Mouse (Mus musculus) hindbrain, embryonic 12.5 days (tissue): ENCODE results near the gene Mat1a. TPM values are rescaled to one million over a fixed set of nuclear protein-coding genes. Genes with fewer than 3 reads are reported as not detected.

Experiments
- ATAC-seq: fragments of 200-750 bp; cut with Nextera tagmentation; 2 replicates; pipeline ENCODE4 v1.8.0; 2017; ENCODE audit warnings: moderate TSS enrichment; ENCODE audit not compliant: low FRiP score
- H3K27ac ChIP-seq: fragments of 300-500 bp; sonication (generic); 2 replicates; pipeline ENCODE4 v1.5.1; 2016; ENCODE audit warnings: mild to moderate bottlenecking
- H3K27me3 ChIP-seq: fragments of 300-500 bp; sonication (generic); 2 replicates; pipeline ENCODE4 v1.6.1; 2016; ENCODE audit warnings: mild to moderate bottlenecking
- H3K36me3 ChIP-seq: fragments of 300-500 bp; sonication (generic); 2 replicates; pipeline ENCODE4 v1.6.1; 2016; ENCODE audit warnings: mild to moderate bottlenecking
- H3K4me1 ChIP-seq: fragments of 300-500 bp; sonication (generic); 2 replicates; pipeline ENCODE4 v1.6.1; 2016
- H3K4me2 ChIP-seq: fragments of 300-500 bp; sonication (generic); replicated peaks from 2 replicates; pipeline ENCODE4 v1.6.1; 2016; ENCODE audit warnings: mild to moderate bottlenecking
- H3K4me3 ChIP-seq: fragments of 300-500 bp; sonication (generic); 2 replicates; pipeline ENCODE4 v1.5.1; 2016; ENCODE audit warnings: mild to moderate bottlenecking
- H3K9ac ChIP-seq: fragments of 300-500 bp; sonication (generic); 2 replicates; pipeline ENCODE4 v1.6.1; 2016; ENCODE audit warnings: mild to moderate bottlenecking, moderate library complexity
- H3K9me3 ChIP-seq: fragments of 300-500 bp; sonication (generic); replicated peaks from 2 replicates; pipeline ENCODE4 v1.6.1; 2016; ENCODE audit warnings: mild to moderate bottlenecking
- WGBS: fragments of 180-500 bp; shearing (Covaris S2); methylation state at CpG from one replicate; pipeline ENCODE4 v1.1.7; 2016; 5-methylcytosine and 5-hydroxymethylcytosine counted together
- polyA plus RNA-seq: library from polyadenylated mRNA; unstranded; fragments of >200 nt; fragmentation: Nextera tagmentation; extraction: Ambion mirVana; gene quantifications from 2 replicates; pipeline ENCODE4 v1.2.1, GENCODE M21; 2016

The Mat1a gene
- polyA plus RNA-seq, result not detected in 2 replicates

DNA sequence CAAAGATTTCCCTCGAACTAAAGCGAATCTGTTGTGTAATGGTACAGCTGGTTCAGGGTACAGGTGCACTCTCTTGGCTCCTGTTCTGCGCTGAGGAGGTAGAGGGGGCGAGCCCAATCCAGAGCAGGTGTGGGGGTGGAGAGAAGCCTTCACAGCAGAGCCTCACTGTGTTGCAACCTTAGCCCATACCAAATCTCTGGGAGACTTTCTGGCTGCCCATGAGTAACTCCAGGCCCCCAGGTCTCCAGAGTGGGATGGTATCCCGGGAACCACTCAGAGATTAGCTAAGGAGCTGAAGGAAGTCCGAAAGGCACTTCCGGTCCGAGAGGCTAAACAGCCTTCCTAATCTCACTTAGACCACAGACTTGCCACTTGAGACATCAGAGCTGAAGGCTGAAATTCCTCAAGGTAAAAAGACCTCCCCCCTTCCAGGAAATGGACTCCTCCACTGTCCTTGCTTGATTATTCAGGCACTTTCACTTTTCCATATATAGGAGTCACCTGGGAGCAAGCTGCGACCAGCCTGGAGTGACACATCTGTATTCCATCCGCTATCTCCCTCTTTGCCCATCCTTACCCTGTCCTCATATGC lies at the start of gene Mat1a:
Gene Mat1a, plus strand, starts transcription at position 183 of the 592 bp plus-strand sequence.
- H3K9me3 ChIP-seq, result no peaks in the 10 kb centered on the region
- H3K4me3 ChIP-seq, result no peak within 1 kb of the TSS
- no peaks in the 10 kb centered on the region for H3K36me3 ChIP-seq
- WGBS, result 79% methylated on average over 10 of the region's 10 CpGs
- no peaks in the 10 kb centered on the region for H3K27me3 ChIP-seq
- no peak within 1 kb of the TSS for H3K27ac ChIP-seq
- H3K4me1 ChIP-seq, result no peaks in the 10 kb centered on the region
- no peak for ATAC-seq
- H3K9ac ChIP-seq, result no peak within 1 kb of the TSS
- H3K4me2 ChIP-seq, result no peak within 1 kb of the TSS

GRCm38 (mm10) chr14:41065168-41065567 lies 39.7 kb upstream of the Mat1a start:
- WGBS, result 44% methylated on average over 1 of the region's 2 CpGs
- Histone ChIP-seq H3K4me3 (no peak overlapping the region), H3K36me3 (no peaks in the 10 kb centered on the region), H3K9ac (no peak overlapping the region), H3K27me3 (no peaks in the 10 kb centered on the region), H3K4me1 (no peaks in the 10 kb centered on the region), H3K9me3 (no peaks in the 10 kb centered on the region), H3K27ac (no peak overlapping the region), H3K4me2 (no peak overlapping the region)
- no peak for ATAC-seq

DNA sequence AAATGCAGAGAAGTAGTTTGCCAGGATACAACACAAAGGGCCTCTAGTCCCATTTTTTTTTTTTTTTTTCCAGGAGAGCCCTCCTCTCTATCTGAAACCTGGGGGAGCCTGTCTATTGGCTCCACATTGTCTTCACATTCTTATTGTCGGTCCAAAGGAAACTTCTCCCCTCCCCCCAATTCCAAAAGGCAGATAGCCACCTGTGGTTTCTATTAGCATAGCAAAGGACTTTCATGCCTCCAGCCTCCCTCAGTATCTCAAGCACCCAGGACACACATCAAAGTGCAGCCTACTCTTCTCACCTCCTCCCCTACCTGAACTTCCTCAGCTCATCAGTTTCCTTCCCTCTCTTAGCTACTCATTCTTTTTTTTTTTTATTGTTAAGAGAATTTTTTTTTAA lies 38.4 kb upstream of the Mat1a start:
- 0% methylated on average over 1 of the region's 1 CpGs for WGBS
- H3K4me3 ChIP-seq, result no peak overlapping the region
- H3K36me3 ChIP-seq, result no peaks in the 10 kb centered on the region
- no peaks in the 10 kb centered on the region for H3K9me3 ChIP-seq
- H3K4me2 ChIP-seq, result no peak overlapping the region
- no peaks in the 10 kb centered on the region for H3K4me1 ChIP-seq
- ATAC-seq, result no peak
- no peak overlapping the region for H3K9ac ChIP-seq
- no peaks in the 10 kb centered on the region for H3K27me3 ChIP-seq
- no peak overlapping the region for H3K27ac ChIP-seq

- Histone ChIP-seq H3K4me2 (no peak within 1 kb of the TSS), H3K27me3 (no peaks in the 10 kb centered on the region), H3K4me1 (peaks cover 4% of the 10 kb centered on the region; the same call in 1 of the 2 replicates), H3K9me3 (no peaks in the 10 kb centered on the region), H3K36me3 (no peaks in the 10 kb centered on the region), H3K9ac (no peak within 1 kb of the TSS), H3K4me3 (no peak within 1 kb of the TSS), H3K27ac (no peak within 1 kb of the TSS)
- ATAC-seq, result no peak
These were observed 35.7 kb upstream of the Mat1a start, which contains the start of gene Dydc2 for GRCm38 (mm10) chr14:41069108-41069507. Dydc2 (minus strand) TSS chr14:41069208.

GRCm38 (mm10) chr14:41070343-41070742 lies 34.5 kb upstream of the Mat1a start:
- no peak overlapping the region for H3K4me3 ChIP-seq
- 75% methylated on average over 3 of the region's 3 CpGs for WGBS

GRCm38 (mm10) chr14:41072229-41072943 lies 32.4 kb upstream of the Mat1a start, which contains the start of gene Dydc1:
Dydc1 (plus strand) TSS chr14:41072911.
- WGBS, result 12% methylated on average over 23 of the region's 23 CpGs
- peaks cover 4% of the 10 kb centered on the region; the same call in 1 of the 2 replicates for H3K4me1 ChIP-seq
- H3K9ac ChIP-seq, result 0 out of 2 replicates have a peak within 1 kb of the TSS, but pooled peaks have one; percentile 35
- H3K36me3 ChIP-seq, result no peaks in the 10 kb centered on the region
- ATAC-seq, result peak; percentile 94
- H3K4me2 ChIP-seq, result peak within 1 kb of the TSS; percentile 62
- H3K9me3 ChIP-seq, result no peaks in the 10 kb centered on the region
- H3K27me3 ChIP-seq, result no peaks in the 10 kb centered on the region
- no peak within 1 kb of the TSS for H3K27ac ChIP-seq
- H3K4me3 ChIP-seq, result peak within 1 kb of the TSS; percentile 41

More at GRCm38 (mm10) chr14:41070343-41070742, 34.5 kb upstream of the Mat1a start:
- Histone ChIP-seq H3K9ac (no peak overlapping the region), H3K27me3 (no peaks in the 10 kb centered on the region), H3K27ac (no peak overlapping the region), H3K4me1 (peaks cover 4% of the 10 kb centered on the region; the same call in 1 of the 2 replicates), H3K4me2 (no peak overlapping the region), H3K9me3 (no peaks in the 10 kb centered on the region), H3K36me3 (no peaks in the 10 kb centered on the region)
- no peak for ATAC-seq

GRCm38 (mm10) chr14:41072944-41073275 lies 31.9 kb upstream of the Mat1a start:
- H3K9me3 ChIP-seq, result no peaks in the 10 kb centered on the region
- H3K27me3 ChIP-seq, result no peaks in the 10 kb centered on the region
- 0 out of 2 replicates have a peak overlapping the region, but pooled peaks have one; percentile 35 for H3K9ac ChIP-seq
- peak overlapping the region; percentile 62 for H3K4me2 ChIP-seq
- peaks cover 4% of the 10 kb centered on the region; the same call in 1 of the 2 replicates for H3K4me1 ChIP-seq
- ATAC-seq, result peak; percentile 69; the same call in 1 of the 2 replicates
- H3K36me3 ChIP-seq, result no peaks in the 10 kb centered on the region
- 6% methylated on average over 8 of the region's 8 CpGs for WGBS
- no peak overlapping the region for H3K27ac ChIP-seq
- H3K4me3 ChIP-seq, result peak overlapping the region; percentile 41

GRCm38 (mm10) chr14:41082408-41082807 lies 22.4 kb upstream of the Mat1a start:
- H3K4me3 ChIP-seq, result no peak overlapping the region
- 82% methylated on average over 2 of the region's 2 CpGs for WGBS
- ATAC-seq, result no peak

GRCm38 (mm10) chr14:41087509-41087908 lies 17.3 kb upstream of the Mat1a start:
- no peak for ATAC-seq
- Histone ChIP-seq H3K9ac (no peak overlapping the region), H3K4me2 (no peak overlapping the region), H3K27ac (no peak overlapping the region), H3K36me3 (no peaks in the 10 kb centered on the region), H3K4me3 (no peak overlapping the region), H3K4me1 (no peaks in the 10 kb centered on the region), H3K9me3 (no peaks in the 10 kb centered on the region), H3K27me3 (no peaks in the 10 kb centered on the region)
- 82% methylated on average over 1 of the region's 1 CpGs for WGBS

More at GRCm38 (mm10) chr14:41082408-41082807, 22.4 kb upstream of the Mat1a start:
- Histone ChIP-seq H3K27ac (no peak overlapping the region), H3K9me3 (no peaks in the 10 kb centered on the region), H3K9ac (no peak overlapping the region), H3K27me3 (no peaks in the 10 kb centered on the region), H3K4me1 (no peaks in the 10 kb centered on the region), H3K36me3 (no peaks in the 10 kb centered on the region), H3K4me2 (no peak overlapping the region)

GRCm38 (mm10) chr14:41090777-41091176 lies 14.1 kb upstream of the Mat1a start:
- Histone ChIP-seq H3K36me3 (no peaks in the 10 kb centered on the region), H3K27me3 (no peaks in the 10 kb centered on the region), H3K9ac (no peak overlapping the region), H3K27ac (no peak overlapping the region), H3K9me3 (no peaks in the 10 kb centered on the region), H3K4me1 (no peaks in the 10 kb centered on the region), H3K4me3 (no peak overlapping the region), H3K4me2 (no peak overlapping the region)
- 45% methylated on average over 8 of the region's 8 CpGs for WGBS
- no peak for ATAC-seq

- Histone ChIP-seq H3K4me3 (no peak overlapping the region), H3K4me1 (no peaks in the 10 kb centered on the region), H3K4me2 (no peak overlapping the region), H3K27ac (no peak overlapping the region), H3K27me3 (no peaks in the 10 kb centered on the region), H3K9me3 (no peaks in the 10 kb centered on the region), H3K9ac (no peak overlapping the region), H3K36me3 (no peaks in the 10 kb centered on the region)
- ATAC-seq, result no peak
- WGBS, result 54% methylated on average over 1 of the region's 1 CpGs
These were observed 10.7 kb upstream of the Mat1a start for GRCm38 (mm10) chr14:41094114-41094513.

DNA sequence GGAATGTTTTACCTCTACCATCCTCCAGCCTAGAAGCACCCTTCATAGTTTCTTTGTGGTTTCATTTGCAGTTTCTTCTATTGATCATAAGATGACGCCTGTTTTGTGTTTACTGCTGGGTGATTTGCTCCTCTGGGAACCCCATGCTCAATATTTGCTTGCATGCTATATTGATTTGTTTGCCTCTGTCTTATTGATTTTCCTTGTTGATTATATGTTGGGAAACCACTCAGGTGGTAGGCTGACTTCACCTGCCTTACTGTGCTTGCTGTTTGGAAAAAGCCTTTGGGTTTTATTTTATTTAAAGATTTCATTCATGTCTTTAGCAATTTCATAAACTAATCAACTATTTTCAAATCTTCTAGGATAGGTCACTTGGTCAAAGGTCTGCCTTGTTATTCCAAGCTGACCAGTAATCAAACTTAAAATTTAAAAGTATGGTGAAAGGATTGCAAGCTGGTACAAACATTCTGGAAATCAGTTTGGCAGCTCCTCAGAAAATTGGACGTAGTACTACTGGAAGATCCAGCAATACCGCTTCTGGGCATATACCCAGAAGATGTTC lies 8.5 kb upstream of the Mat1a start:
- H3K4me1 ChIP-seq, result no peaks in the 10 kb centered on the region
- ATAC-seq, result no peak
- no peak overlapping the region for H3K27ac ChIP-seq
- no peak overlapping the region for H3K4me2 ChIP-seq
- no peak overlapping the region for H3K4me3 ChIP-seq
- H3K36me3 ChIP-seq, result no peaks in the 10 kb centered on the region
- H3K9ac ChIP-seq, result no peak overlapping the region
- no peaks in the 10 kb centered on the region for H3K9me3 ChIP-seq
- WGBS, result 86% methylated on average over 3 of the region's 3 CpGs
- H3K27me3 ChIP-seq, result no peaks in the 10 kb centered on the region
